Mouse (Mus musculus): ENCODE measurements around the gene Celsr2. TPM values are rescaled to one million over a fixed set of nuclear protein-coding genes. Genes with fewer than 3 reads are reported as not detected.
A peak's percentile ranks its signal among the peaks of the same experiment; 100 is the strongest.

The Celsr2 gene
- polyA plus RNA-seq, 1 experiment from 2014 or later: 12.4 TPM

- WGBS: 38% methylated on average over 14 of the region's 14 CpGs
- H3K4me2 ChIP-seq (ENCODE audit: low read depth, low read length): peak overlapping the region; percentile 0; the same call in 1 of the 2 replicates
Measured at GRCm38 (mm10) chr3:108381945-108382875, 33.1 kb downstream of the Celsr2 start.

DNA sequence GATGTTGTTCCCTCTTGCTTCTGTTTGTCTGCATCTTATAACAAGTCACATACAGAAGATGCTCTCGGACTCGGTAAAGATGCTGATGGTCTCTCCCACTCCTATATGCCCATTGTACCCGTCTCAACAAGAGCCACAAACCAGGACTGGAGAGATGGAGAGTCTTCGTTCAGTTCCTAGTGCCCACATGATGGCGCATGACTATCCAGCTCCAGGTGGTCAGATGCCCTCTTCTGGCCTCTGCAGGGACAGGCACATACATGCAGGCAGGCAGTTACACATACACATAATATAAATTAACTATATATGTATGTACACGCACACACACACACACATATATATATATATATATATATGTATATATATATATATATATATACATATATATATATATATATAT lies 34.7 kb downstream of the Celsr2 start:
- H3K9ac ChIP-seq (replicated peaks; ENCODE audit: low read length): no peak overlapping the region
- H3K4me3 ChIP-seq (ENCODE audit: low read depth, low read length): no peak overlapping the region
- 78% methylated on average over 6 of the region's 6 CpGs for WGBS
- no peaks in the 10 kb centered on the region; the same call in 1 of the 2 replicates for H3K36me3 ChIP-seq (replicated peaks; ENCODE audit: control insufficient read depth, insufficient read depth, low read depth, low read length)
- no peak overlapping the region for H3K4me2 ChIP-seq (ENCODE audit: low read depth, low read length)
- H3K27ac ChIP-seq (replicated peaks; ENCODE audit: low read depth, low read length): no peak overlapping the region
- no peak for ATAC-seq (replicated peaks; ENCODE audit: insufficient number of reproducible peaks, low FRiP score, low TSS enrichment, low read depth)
- DNase-seq (ENCODE audit: low spot score): peak; percentile 21
- no peaks in the 10 kb centered on the region for H3K9me3 ChIP-seq (replicated peaks; ENCODE audit: control insufficient read depth, low read length)
- peaks cover 4% of the 10 kb centered on the region for H3K4me1 ChIP-seq (ENCODE audit: control insufficient read depth, insufficient read depth, low read length)
- H3K27me3 ChIP-seq (ENCODE audit: control insufficient read depth, insufficient read depth, low read length): no peaks in the 10 kb centered on the region

More at GRCm38 (mm10) chr3:108381945-108382875, 33.1 kb downstream of the Celsr2 start:
- Histone ChIP-seq H3K9me3 (replicated peaks; ENCODE audit: control insufficient read depth, low read length) (no peaks in the 10 kb centered on the region), H3K4me3 (ENCODE audit: low read depth, low read length) (no peak overlapping the region), H3K27me3 (ENCODE audit: control insufficient read depth, insufficient read depth, low read length) (no peaks in the 10 kb centered on the region), H3K4me1 (ENCODE audit: control insufficient read depth, insufficient read depth, low read length) (peaks cover 4% of the 10 kb centered on the region), H3K27ac (replicated peaks; ENCODE audit: low read depth, low read length) (peak overlapping the region; percentile 70), H3K36me3 (replicated peaks; ENCODE audit: control insufficient read depth, insufficient read depth, low read depth, low read length) (no peaks in the 10 kb centered on the region; the same call in 1 of the 2 replicates), H3K9ac (replicated peaks; ENCODE audit: low read length) (peak overlapping the region; percentile 11; the same call in 1 of the 2 replicates)
- ATAC-seq (replicated peaks; ENCODE audit: insufficient number of reproducible peaks, low FRiP score, low TSS enrichment, low read depth): 0 out of 2 replicates have a peak, but pooled peaks have one; percentile 8
- peak; percentile 76 for DNase-seq (ENCODE audit: low spot score)

GRCm38 (mm10) chr3:108378875-108379663 lies 36.3 kb downstream of the Celsr2 start:
- 79% methylated on average over 7 of the region's 7 CpGs for WGBS
- Histone ChIP-seq H3K9me3 (replicated peaks; ENCODE audit: control insufficient read depth, low read length) (no peaks in the 10 kb centered on the region), H3K4me2 (ENCODE audit: low read depth, low read length) (no peak overlapping the region), H3K4me3 (ENCODE audit: low read depth, low read length) (no peak overlapping the region), H3K36me3 (replicated peaks; ENCODE audit: control insufficient read depth, insufficient read depth, low read depth, low read length) (no peaks in the 10 kb centered on the region), H3K27me3 (ENCODE audit: control insufficient read depth, insufficient read depth, low read length) (no peaks in the 10 kb centered on the region), H3K27ac (replicated peaks; ENCODE audit: low read depth, low read length) (no peak overlapping the region), H3K9ac (replicated peaks; ENCODE audit: low read length) (no peak overlapping the region), H3K4me1 (ENCODE audit: control insufficient read depth, insufficient read depth, low read length) (no peaks in the 10 kb centered on the region)
- no peak for ATAC-seq (replicated peaks; ENCODE audit: insufficient number of reproducible peaks, low FRiP score, low TSS enrichment, low read depth)
- no peak for DNase-seq (ENCODE audit: low spot score)

- Histone ChIP-seq H3K27ac (replicated peaks; ENCODE audit: low read depth, low read length) (no peak overlapping the region), H3K4me1 (ENCODE audit: control insufficient read depth, insufficient read depth, low read length) (no peaks in the 10 kb centered on the region), H3K36me3 (replicated peaks; ENCODE audit: control insufficient read depth, insufficient read depth, low read depth, low read length) (no peaks in the 10 kb centered on the region), H3K4me3 (ENCODE audit: low read depth, low read length) (no peak overlapping the region), H3K4me2 (ENCODE audit: low read depth, low read length) (no peak overlapping the region), H3K9ac (replicated peaks; ENCODE audit: low read length) (no peak overlapping the region), H3K9me3 (replicated peaks; ENCODE audit: control insufficient read depth, low read length) (no peaks in the 10 kb centered on the region), H3K27me3 (ENCODE audit: control insufficient read depth, insufficient read depth, low read length) (no peaks in the 10 kb centered on the region)
- WGBS: 74% methylated on average over 3 of the region's 3 CpGs
- DNase-seq (ENCODE audit: low spot score): no peak
- no peak for ATAC-seq (replicated peaks; ENCODE audit: insufficient number of reproducible peaks, low FRiP score, low TSS enrichment, low read depth)
Measured at GRCm38 (mm10) chr3:108372691-108373090, 42.7 kb downstream of the Celsr2 start.

- Histone ChIP-seq H3K9me3 (replicated peaks; ENCODE audit: control insufficient read depth, low read length) (no peaks in the 10 kb centered on the region), H3K4me2 (ENCODE audit: low read depth, low read length) (no peak overlapping the region), H3K36me3 (replicated peaks; ENCODE audit: control insufficient read depth, insufficient read depth, low read depth, low read length) (no peaks in the 10 kb centered on the region), H3K4me1 (ENCODE audit: control insufficient read depth, insufficient read depth, low read length) (no peaks in the 10 kb centered on the region), H3K27ac (replicated peaks; ENCODE audit: low read depth, low read length) (no peak overlapping the region), H3K9ac (replicated peaks; ENCODE audit: low read length) (no peak overlapping the region), H3K27me3 (ENCODE audit: control insufficient read depth, insufficient read depth, low read length) (no peaks in the 10 kb centered on the region), H3K4me3 (ENCODE audit: low read depth, low read length) (no peak overlapping the region)
- 49% methylated on average over 3 of the region's 3 CpGs for WGBS
- DNase-seq (ENCODE audit: low spot score): no peak
- no peak for ATAC-seq (replicated peaks; ENCODE audit: insufficient number of reproducible peaks, low FRiP score, low TSS enrichment, low read depth)
Measured at GRCm38 (mm10) chr3:108372274-108372673, 43.1 kb downstream of the Celsr2 start.

GRCm38 (mm10) chr3:108368721-108369120 lies 46.6 kb downstream of the Celsr2 start:
- no peak overlapping the region for H3K4me3 ChIP-seq (ENCODE audit: low read depth, low read length)
- no peak overlapping the region for H3K27ac ChIP-seq (replicated peaks; ENCODE audit: low read depth, low read length)
- no peak overlapping the region for H3K4me2 ChIP-seq (ENCODE audit: low read depth, low read length)
- no peak overlapping the region for H3K9ac ChIP-seq (replicated peaks; ENCODE audit: low read length)
- H3K9me3 ChIP-seq (replicated peaks; ENCODE audit: control insufficient read depth, low read length): no peaks in the 10 kb centered on the region
- ATAC-seq (replicated peaks; ENCODE audit: insufficient number of reproducible peaks, low FRiP score, low TSS enrichment, low read depth): no peak
- no peaks in the 10 kb centered on the region for H3K27me3 ChIP-seq (ENCODE audit: control insufficient read depth, insufficient read depth, low read length)
- DNase-seq (ENCODE audit: low spot score): no peak
- H3K36me3 ChIP-seq (replicated peaks; ENCODE audit: control insufficient read depth, insufficient read depth, low read depth, low read length): no peaks in the 10 kb centered on the region
- no peaks in the 10 kb centered on the region for H3K4me1 ChIP-seq (ENCODE audit: control insufficient read depth, insufficient read depth, low read length)
- 85% methylated on average over 5 of the region's 5 CpGs for WGBS

- Histone ChIP-seq H3K27me3 (ENCODE audit: control insufficient read depth, insufficient read depth, low read length) (no peaks in the 10 kb centered on the region), H3K4me2 (ENCODE audit: low read depth, low read length) (no peak overlapping the region), H3K4me1 (ENCODE audit: control insufficient read depth, insufficient read depth, low read length) (no peaks in the 10 kb centered on the region), H3K27ac (replicated peaks; ENCODE audit: low read depth, low read length) (no peak overlapping the region), H3K36me3 (replicated peaks; ENCODE audit: control insufficient read depth, insufficient read depth, low read depth, low read length) (no peaks in the 10 kb centered on the region), H3K9me3 (replicated peaks; ENCODE audit: control insufficient read depth, low read length) (no peaks in the 10 kb centered on the region), H3K9ac (replicated peaks; ENCODE audit: low read length) (no peak overlapping the region), H3K4me3 (ENCODE audit: low read depth, low read length) (no peak overlapping the region)
- no peak for ATAC-seq (replicated peaks; ENCODE audit: insufficient number of reproducible peaks, low FRiP score, low TSS enrichment, low read depth)
- 82% methylated on average over 3 of the region's 3 CpGs for WGBS
- DNase-seq (ENCODE audit: low spot score): no peak
Measured at GRCm38 (mm10) chr3:108367828-108368227, 47.5 kb downstream of the Celsr2 start.

Data from embryonic facial prominence, embryonic 11.5 days (tissue).